Mouse (Mus musculus): ENCODE results near the gene Ube4b. TPM values are rescaled to one million over a fixed set of nuclear protein-coding genes. Genes with fewer than 3 reads are reported as not detected.

Gene Ube4b
- total RNA-seq, 1 experiment from 2014 or later, result 46.8 TPM

GRCm38 (mm10) chr4:149400878-149401590 is 25.5 kb downstream of the Ube4b start:
- no peak for ATAC-seq (ENCODE audit: extremely low read depth, insufficient number of reproducible peaks, low FRiP score, poor library complexity, severe bottlenecking)

DNA sequence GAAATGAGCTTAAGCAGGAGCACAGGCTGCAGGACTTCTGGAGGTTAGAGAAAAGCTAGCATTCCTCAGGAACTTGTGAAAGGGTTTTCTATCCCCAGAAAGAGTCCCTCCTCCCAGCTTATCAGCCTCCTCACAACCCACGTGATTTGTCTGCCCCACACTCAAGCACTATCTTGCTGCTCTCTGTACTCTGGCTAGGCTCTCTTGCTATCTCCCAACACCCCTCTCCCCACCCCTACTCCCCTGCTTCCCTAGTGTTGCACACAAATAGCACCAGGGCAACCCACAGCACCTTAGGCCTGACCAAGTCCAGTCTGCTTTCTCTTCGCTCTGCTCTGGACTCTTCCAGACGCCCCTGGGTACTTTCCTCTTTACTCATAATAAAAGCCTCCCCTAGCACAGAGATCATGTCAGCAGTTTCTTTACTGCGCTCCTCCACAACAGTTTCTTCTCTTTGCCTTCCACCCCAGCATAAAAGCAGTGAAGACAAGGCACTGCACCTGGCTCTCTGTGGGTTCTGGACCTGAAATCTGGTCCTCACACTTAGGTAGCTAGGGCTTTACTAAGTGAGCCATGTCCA is 27.1 kb downstream of the Ube4b start:
- ATAC-seq (ENCODE audit: extremely low read depth, insufficient number of reproducible peaks, low FRiP score, poor library complexity, severe bottlenecking), result no peak

DNA sequence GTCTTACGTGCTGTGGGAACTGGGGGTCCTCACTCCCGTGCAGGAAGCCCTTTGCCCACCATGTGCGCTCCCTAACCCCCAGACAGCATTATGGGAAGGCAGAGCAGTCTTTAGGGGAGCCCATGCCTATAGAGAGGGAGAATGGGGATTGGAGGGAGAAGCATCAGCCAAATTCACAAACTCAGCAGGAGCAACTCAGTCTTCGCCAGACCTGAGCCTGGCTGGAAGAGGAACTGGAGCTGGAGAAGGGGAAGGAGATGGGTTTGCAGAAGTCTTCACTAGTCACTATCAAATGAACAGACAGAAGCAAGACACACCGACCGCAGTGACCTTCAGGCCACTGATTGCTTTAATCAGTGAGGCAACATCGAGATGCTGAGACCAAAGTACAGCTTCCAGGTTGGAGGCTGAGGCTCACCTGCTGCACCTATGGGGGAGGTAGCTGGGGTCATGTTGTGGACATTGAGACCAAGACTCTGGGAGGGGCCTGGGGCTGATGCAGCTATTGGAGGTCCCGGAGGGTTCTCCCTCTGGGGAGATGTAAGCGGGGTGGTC is 28.3 kb downstream of the Ube4b start:
- ATAC-seq (ENCODE audit: extremely low read depth, insufficient number of reproducible peaks, low FRiP score, poor library complexity, severe bottlenecking), result no peak

DNA sequence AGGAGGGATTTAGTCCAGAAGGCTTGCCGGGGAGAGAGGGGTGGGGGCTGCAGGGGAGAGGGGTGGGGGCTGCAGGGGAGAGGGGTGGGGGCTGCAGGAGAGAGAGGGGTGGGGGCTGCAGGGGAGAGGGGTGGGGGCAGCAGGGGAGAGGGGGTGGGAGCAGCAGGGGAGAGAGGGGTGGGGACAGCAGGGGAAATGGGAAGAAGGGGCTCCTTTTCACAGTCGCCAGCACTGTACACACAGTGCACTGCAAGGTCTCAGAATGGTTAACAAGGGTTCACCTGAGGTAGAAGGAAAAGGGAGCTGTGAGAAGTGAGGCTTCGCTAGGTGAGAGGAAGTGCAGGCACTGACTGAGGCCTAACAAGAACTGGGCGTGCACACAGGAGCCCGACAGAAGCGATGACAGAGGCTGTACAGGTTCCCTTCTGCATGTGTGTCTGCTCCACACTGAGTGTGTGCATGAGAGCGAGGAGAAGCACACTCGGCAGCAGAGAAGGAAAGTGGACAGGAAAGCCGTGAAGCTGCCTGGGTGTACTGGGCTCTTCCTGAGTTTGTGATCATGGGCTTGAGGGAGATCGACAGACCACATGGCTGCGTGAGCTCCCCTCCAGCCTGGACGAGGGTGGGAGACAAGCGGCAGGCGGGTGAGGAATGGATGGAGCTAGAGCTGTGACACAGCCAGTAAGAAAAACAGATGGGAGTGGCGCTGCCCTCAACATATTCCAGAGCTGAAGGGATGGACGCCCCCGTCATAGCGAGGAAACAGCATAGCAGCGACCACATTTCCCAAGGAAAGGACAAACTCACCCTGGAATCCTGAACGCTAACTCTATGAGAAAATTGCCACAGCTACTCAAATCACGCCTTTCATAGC is 29.9 kb downstream of the Ube4b start:
- no peak for ATAC-seq (ENCODE audit: extremely low read depth, insufficient number of reproducible peaks, low FRiP score, poor library complexity, severe bottlenecking)

DNA sequence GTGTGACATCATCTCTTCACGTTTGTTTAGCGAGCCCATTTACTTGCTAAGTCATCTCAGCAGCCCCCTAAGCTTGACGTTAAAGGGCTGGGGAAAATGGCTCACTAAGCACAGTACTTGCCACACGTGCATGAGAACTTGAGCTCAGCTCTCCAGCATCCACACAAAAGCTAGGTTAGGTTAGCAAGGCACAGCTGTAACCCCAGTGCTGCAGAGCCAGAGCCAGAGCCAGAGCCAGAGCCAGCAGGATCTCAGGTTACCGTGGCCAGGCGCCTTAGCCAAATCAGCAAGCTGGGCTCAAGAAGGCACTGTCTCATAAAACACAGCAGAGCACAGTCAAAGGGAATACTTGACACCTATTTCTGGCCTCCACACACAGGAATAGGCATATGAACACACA is 31.0 kb downstream of the Ube4b start:
- no peak for ATAC-seq (ENCODE audit: extremely low read depth, insufficient number of reproducible peaks, low FRiP score, poor library complexity, severe bottlenecking)

DNA sequence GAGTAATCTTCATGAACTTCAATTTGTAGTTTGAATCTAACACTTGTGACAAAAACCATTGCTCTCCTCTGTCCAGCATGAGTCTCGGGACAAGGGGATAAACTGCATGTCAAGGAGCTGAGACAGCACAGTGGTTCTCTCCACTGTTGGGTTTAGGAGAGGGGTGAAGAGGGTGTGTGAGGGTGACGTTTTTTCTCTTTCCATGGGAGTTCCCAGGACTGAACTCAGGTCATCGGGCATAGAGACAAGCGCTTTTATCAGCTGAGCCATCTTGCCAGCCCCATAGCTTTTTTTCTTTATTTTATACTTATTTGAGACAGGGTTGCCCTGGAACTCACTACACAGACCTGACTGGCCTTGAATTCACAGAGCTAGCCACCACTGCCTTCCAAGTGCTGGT is 32.3 kb downstream of the Ube4b start:
- ATAC-seq (ENCODE audit: extremely low read depth, insufficient number of reproducible peaks, low FRiP score, poor library complexity, severe bottlenecking), result no peak

DNA sequence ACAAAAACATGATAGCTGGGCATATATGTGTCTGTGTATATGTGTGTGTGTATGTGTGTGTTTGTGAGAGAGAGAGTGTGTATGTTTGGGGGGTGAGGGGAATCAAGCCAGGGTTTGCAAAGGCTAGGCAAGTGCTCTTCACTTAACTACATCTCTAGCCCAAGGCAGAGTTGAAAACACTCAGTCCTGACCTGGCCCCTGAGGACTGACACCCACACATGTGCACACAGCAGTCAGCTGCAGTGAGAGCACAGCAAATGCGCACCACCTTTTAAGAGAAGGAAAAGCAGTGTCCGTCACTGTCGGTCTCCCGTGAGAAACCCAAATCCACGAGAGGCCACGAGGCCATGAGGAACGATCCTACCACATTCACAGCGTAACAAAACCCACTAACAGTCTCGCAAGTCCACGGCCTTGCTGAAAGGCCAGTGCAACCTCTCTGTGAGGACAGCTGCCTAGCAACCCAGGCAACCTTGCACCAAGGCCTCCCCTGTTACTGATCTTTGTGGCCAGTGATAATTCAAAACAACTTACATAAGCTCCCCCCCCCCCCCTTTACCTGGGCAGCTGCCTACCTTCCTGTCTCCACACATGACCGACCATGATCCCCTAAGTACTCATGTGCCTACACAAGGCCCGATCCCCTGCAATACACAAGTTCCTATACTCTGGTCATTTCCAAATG is 33.1 kb downstream of the Ube4b start:
- ATAC-seq (ENCODE audit: extremely low read depth, insufficient number of reproducible peaks, low FRiP score, poor library complexity, severe bottlenecking), result no peak

- ATAC-seq (ENCODE audit: extremely low read depth, insufficient number of reproducible peaks, low FRiP score, poor library complexity, severe bottlenecking), result no peak
These were observed 34.2 kb downstream of the Ube4b start for GRCm38 (mm10) chr4:149392359-149392758.

- no peak for ATAC-seq (ENCODE audit: extremely low read depth, insufficient number of reproducible peaks, low FRiP score, poor library complexity, severe bottlenecking)
These were observed 45.5 kb downstream of the Ube4b start for GRCm38 (mm10) chr4:149381001-149381400.

DNA sequence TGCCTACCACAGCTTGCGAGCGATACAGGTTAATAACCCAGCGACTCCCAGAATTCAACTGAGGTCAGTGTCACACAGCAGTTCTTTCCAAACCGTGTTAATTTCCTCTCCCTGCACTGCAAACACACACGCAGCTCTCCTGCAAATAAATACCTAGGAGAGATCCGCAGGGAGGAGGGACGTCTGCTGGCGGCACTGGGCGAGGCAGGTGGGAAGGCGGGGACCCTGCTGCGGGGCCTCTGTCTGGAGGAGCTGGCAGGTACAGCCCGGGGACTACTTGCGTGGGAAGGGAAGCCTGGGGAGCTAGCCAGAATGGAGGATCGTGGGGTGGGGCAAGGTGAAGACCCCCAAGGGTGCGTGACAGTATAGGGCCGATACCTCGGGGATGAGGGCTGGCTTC is 46.7 kb downstream of the Ube4b start:
- ATAC-seq (ENCODE audit: extremely low read depth, insufficient number of reproducible peaks, low FRiP score, poor library complexity, severe bottlenecking), result no peak

- no peak for ATAC-seq (ENCODE audit: extremely low read depth, insufficient number of reproducible peaks, low FRiP score, poor library complexity, severe bottlenecking)
These were observed 47.7 kb downstream of the Ube4b start for GRCm38 (mm10) chr4:149378819-149379218.

GRCm38 (mm10) chr4:149376034-149376433 is 50.5 kb downstream of the Ube4b start:
- no peak for ATAC-seq (ENCODE audit: extremely low read depth, insufficient number of reproducible peaks, low FRiP score, poor library complexity, severe bottlenecking)

- no peak for ATAC-seq (ENCODE audit: extremely low read depth, insufficient number of reproducible peaks, low FRiP score, poor library complexity, severe bottlenecking)
These were observed 51.9 kb downstream of the Ube4b start for GRCm38 (mm10) chr4:149374662-149375061.

DNA sequence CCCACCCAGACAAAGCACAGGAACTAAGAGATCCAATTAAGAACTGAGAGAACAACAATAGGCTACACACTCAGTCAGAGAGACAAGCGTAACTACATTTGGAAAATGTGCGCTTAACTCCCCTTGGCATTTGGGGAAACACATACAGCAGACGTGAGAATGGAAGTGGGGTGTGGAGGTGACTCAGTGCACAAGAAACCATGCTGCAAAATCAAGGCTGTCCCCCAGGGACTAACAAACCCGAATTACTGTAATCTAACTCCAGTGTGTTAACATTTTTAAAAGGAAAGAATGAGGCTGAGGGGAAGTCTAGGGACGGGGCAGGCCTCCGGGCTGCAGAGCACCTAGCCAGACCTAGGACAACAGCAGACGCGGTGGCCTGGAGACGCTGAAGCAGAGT is 52.6 kb downstream of the Ube4b start:
- ATAC-seq (ENCODE audit: extremely low read depth, insufficient number of reproducible peaks, low FRiP score, poor library complexity, severe bottlenecking), result no peak

DNA sequence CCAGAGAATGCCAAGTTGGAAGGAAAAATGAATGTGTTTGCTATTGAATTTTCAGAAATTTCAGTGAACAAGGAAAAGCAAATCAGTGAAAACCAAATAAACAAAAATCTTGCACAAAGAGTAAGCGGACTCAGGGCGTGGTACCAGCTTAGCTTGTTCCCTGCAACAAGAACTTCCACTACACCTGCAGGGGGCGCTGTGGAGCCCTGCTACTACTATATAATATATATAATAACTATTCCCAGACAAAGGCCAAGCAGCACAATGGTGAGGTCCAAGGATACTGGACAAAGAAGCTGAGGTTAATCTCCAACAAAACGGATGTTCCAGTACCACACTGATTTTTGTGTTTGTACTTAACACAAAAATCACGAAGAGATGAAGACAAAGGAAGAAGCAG is 53.1 kb downstream of the Ube4b start:
- ATAC-seq (ENCODE audit: extremely low read depth, insufficient number of reproducible peaks, low FRiP score, poor library complexity, severe bottlenecking), result no peak

GRCm38 (mm10) chr4:149365702-149366370 is 60.7 kb downstream of the Ube4b start:
- ATAC-seq (ENCODE audit: extremely low read depth, insufficient number of reproducible peaks, low FRiP score, poor library complexity, severe bottlenecking), result no peak

GRCm38 (mm10) chr4:149364896-149365295 is 61.7 kb downstream of the Ube4b start:
- ATAC-seq (ENCODE audit: extremely low read depth, insufficient number of reproducible peaks, low FRiP score, poor library complexity, severe bottlenecking), result no peak

GRCm38 (mm10) chr4:149361051-149361450 is 65.5 kb downstream of the Ube4b start:
- no peak for ATAC-seq (ENCODE audit: extremely low read depth, insufficient number of reproducible peaks, low FRiP score, poor library complexity, severe bottlenecking)

- ATAC-seq (ENCODE audit: extremely low read depth, insufficient number of reproducible peaks, low FRiP score, poor library complexity, severe bottlenecking), result no peak
These were observed 65.9 kb downstream of the Ube4b start for GRCm38 (mm10) chr4:149360647-149361046.

All from neutrophil, adult 5-6 weeks (primary cell).